Mouse (Mus musculus) limb, embryonic 13.5 days (tissue): ENCODE measurements around the gene Nceh1. TPM values are rescaled to one million over a fixed set of nuclear protein-coding genes. Genes with fewer than 3 reads are reported as not detected.

ENCODE experiments used
- ATAC-seq: fragments of 200-750 bp; cut with Nextera tagmentation; 2 replicates; pipeline ENCODE4 v1.8.0; 2017; ENCODE audit warnings: low read depth, moderate number of reproducible peaks, moderate TSS enrichment; ENCODE audit not compliant: low FRiP score
- H3K27ac ChIP-seq: fragments of 300-500 bp; sonication (generic); 2 replicates; pipeline ENCODE4 v1.5.1; 2015; ENCODE audit warnings: inconsistent platforms, mild to moderate bottlenecking, moderate library complexity
- H3K27me3 ChIP-seq: fragments of 300-500 bp; sonication (generic); 2 replicates; pipeline ENCODE4 v1.6.1; 2015; ENCODE audit warnings: mild to moderate bottlenecking, inconsistent platforms
- H3K36me3 ChIP-seq: fragments of 300-500 bp; sonication (generic); 2 replicates; pipeline ENCODE4 v1.6.1; 2015; ENCODE audit warnings: inconsistent platforms, mild to moderate bottlenecking, moderate library complexity
- H3K4me1 ChIP-seq: fragments of 300-500 bp; sonication (generic); 2 replicates; pipeline ENCODE4 v1.6.1; 2015; ENCODE audit warnings: inconsistent platforms
- H3K4me2 ChIP-seq: fragments of 300-500 bp; sonication (generic); replicated peaks from 2 replicates; pipeline ENCODE4 v1.6.1; 2015; ENCODE audit warnings: inconsistent platforms, mild to moderate bottlenecking, moderate library complexity
- H3K4me3 ChIP-seq: fragments of 300-500 bp; sonication (generic); 2 replicates; pipeline ENCODE4 v1.5.1; 2015; ENCODE audit warnings: moderate library complexity, mild to moderate bottlenecking, inconsistent platforms
- H3K9ac ChIP-seq: fragments of 300-500 bp; sonication (generic); 2 replicates; pipeline ENCODE4 v1.6.1; 2015; ENCODE audit warnings: mild to moderate bottlenecking, inconsistent platforms
- H3K9me3 ChIP-seq: fragments of 300-500 bp; sonication (generic); 2 replicates; pipeline ENCODE4 v1.6.1; 2016; ENCODE audit warnings: inconsistent platforms
- WGBS: fragments of 180-500 bp; shearing (Covaris S2); methylation state at CpG from one replicate; pipeline ENCODE4 v1.1.7; 2015; 5-methylcytosine and 5-hydroxymethylcytosine counted together
- polyA plus RNA-seq: library from polyadenylated mRNA; unstranded; fragments of >200 nt; fragmentation: Nextera tagmentation; extraction: Ambion mirVana; gene quantifications from 2 replicates; pipeline ENCODE4 v1.2.1, GENCODE M21; 2015

The Nceh1 gene
- polyA plus RNA-seq, 1 experiment from 2014 or later, result 4.9 TPM

DNA sequence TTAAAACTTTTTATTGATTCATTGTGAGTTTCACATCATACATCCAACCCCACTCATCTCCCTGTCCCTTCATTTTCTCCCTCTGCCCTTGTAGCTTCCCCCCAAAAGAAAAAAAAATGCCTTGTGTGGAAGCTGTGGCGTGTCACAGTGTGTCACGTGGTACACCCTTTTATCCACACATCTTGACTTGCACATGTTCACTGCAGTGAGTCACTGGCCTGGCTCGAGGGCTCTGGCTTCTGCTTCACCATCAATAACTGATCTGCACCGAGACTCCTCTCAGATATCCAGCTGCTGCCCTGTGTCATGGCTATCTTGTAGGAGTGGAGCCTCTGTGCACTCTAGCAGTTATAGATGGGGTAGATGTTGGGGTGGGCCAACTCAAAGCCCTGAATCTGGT lies 12.4 kb downstream of the Nceh1 start:
- H3K4me1 ChIP-seq, result no peaks in the 10 kb centered on the region
- H3K36me3 ChIP-seq, result no peaks in the 10 kb centered on the region
- ATAC-seq, result no peak
- no peak overlapping the region for H3K27ac ChIP-seq
- no peak overlapping the region for H3K9ac ChIP-seq
- no peaks in the 10 kb centered on the region for H3K27me3 ChIP-seq
- H3K4me3 ChIP-seq, result no peak overlapping the region
- WGBS, result 84% methylated on average over 4 of the region's 4 CpGs
- no peaks in the 10 kb centered on the region for H3K9me3 ChIP-seq
- no peak overlapping the region for H3K4me2 ChIP-seq

DNA sequence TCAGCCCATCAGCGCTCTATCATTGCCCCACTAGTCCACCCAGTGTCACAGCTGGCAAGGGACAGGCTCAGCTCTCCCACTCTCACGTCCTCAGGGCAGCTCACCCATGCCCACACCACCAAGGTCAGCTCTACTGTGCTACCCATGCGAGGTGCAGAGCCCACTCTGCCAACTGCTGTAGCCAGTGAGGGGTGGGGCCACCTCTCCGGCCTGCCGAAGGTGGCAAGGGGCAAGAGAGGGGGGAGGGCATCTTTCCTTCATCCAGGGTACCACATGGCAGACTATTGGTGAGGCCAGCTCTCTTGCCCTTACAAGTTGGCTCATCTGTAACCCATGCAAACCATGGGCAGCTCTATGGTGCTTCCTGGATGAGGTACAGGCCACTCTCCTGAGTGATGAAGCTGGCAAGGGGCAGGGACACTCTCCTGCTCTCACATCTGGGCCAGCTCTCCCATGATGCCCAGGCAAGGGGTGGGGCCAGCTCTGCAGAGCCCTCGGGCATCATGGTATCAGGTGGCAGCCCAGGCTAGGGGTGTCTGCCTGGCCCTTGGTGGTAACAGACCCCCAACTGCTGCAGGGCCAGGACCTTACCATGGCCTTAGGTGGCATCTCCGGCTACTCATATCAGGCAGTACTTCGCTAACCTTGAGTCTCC lies 12.9 kb downstream of the Nceh1 start:
- no peak overlapping the region for H3K9ac ChIP-seq
- H3K27me3 ChIP-seq, result no peaks in the 10 kb centered on the region
- no peaks in the 10 kb centered on the region for H3K9me3 ChIP-seq
- H3K4me2 ChIP-seq, result no peak overlapping the region
- H3K4me1 ChIP-seq, result no peaks in the 10 kb centered on the region
- H3K27ac ChIP-seq, result no peak overlapping the region
- ATAC-seq, result no peak
- 91% methylated on average over 8 of the region's 8 CpGs for WGBS
- H3K36me3 ChIP-seq, result no peaks in the 10 kb centered on the region
- no peak overlapping the region for H3K4me3 ChIP-seq

DNA sequence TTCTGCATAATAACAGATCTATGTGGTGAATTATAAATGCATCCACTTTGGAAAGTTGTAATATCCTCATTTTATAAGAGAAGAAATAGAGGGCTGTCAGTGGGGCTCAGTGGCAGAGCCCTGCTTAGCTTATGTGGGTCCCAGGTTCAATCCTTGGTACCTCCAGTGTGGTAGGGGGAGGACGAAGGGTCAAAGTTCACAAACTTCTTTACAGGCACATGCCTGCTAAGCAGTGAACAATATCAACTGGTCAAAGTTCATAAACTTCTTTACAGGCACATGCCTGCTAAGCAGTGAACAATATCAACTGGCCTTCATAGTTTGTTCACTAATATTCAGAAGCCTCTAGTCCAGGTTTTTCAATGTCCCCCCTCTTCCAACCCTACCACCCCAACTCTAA lies 13.8 kb downstream of the Nceh1 start:
- no peaks in the 10 kb centered on the region for H3K36me3 ChIP-seq
- no peak overlapping the region for H3K4me3 ChIP-seq
- no peaks in the 10 kb centered on the region for H3K9me3 ChIP-seq
- H3K4me2 ChIP-seq, result no peak overlapping the region
- ATAC-seq, result no peak
- 83% methylated on average over 1 of the region's 1 CpGs for WGBS
- no peak overlapping the region for H3K9ac ChIP-seq
- no peak overlapping the region for H3K27ac ChIP-seq
- H3K4me1 ChIP-seq, result no peaks in the 10 kb centered on the region
- no peaks in the 10 kb centered on the region for H3K27me3 ChIP-seq

DNA sequence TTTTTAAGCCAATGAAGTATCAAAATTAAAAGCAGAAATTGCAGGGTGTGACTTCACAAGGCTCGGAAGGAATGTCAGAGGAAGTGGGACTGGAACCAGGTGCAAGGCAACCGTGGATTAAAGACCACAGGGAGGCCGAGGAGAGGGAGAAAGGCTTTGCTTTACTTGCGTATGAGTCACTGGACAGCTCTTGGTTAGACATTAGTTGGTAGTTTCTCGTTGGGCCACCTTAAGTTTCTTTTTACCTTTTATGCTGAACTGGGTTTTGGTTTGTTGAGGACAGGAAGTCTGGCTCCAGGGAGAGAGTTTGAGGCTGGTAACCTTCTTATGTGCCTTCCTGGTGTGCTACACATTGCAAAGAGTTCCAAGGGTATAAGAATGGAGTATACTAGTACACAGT lies 15.1 kb downstream of the Nceh1 start:
- H3K4me2 ChIP-seq, result no peak overlapping the region

DNA sequence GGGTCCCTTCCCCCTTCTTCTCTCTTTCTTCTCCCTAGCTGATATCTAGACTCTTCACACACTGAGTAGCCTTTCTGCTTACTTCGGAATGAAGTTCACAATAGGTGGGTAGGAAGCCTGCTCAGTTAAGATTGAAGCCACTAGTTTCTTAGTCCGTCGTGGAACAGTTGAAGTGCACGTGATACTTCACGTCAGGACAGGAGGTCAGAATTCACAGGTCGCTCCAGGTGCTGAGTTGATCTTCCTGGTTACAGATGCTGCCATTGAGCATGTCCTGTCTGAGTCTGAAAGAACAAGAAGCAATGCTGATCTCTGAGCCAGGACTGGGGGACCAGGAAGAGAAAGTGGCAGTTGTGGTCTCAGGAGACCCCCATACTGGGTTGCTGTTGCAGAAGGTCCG lies 16.4 kb downstream of the Nceh1 start:
- Histone ChIP-seq H3K9me3 (no peaks in the 10 kb centered on the region), H3K4me2 (no peak overlapping the region), H3K4me1 (no peaks in the 10 kb centered on the region), H3K36me3 (no peaks in the 10 kb centered on the region), H3K27ac (no peak overlapping the region), H3K27me3 (no peaks in the 10 kb centered on the region), H3K9ac (no peak overlapping the region), H3K4me3 (no peak overlapping the region)
- ATAC-seq, result no peak
- 83% methylated on average over 7 of the region's 7 CpGs for WGBS

More for the DNA sequence above, 15.1 kb downstream of the Nceh1 start:
- Histone ChIP-seq H3K9ac (no peak overlapping the region), H3K4me1 (no peaks in the 10 kb centered on the region), H3K4me3 (no peak overlapping the region), H3K27me3 (no peaks in the 10 kb centered on the region), H3K36me3 (no peaks in the 10 kb centered on the region), H3K9me3 (no peaks in the 10 kb centered on the region), H3K27ac (no peak overlapping the region)
- WGBS, result 39% methylated on average over 5 of the region's 5 CpGs
- no peak for ATAC-seq

DNA sequence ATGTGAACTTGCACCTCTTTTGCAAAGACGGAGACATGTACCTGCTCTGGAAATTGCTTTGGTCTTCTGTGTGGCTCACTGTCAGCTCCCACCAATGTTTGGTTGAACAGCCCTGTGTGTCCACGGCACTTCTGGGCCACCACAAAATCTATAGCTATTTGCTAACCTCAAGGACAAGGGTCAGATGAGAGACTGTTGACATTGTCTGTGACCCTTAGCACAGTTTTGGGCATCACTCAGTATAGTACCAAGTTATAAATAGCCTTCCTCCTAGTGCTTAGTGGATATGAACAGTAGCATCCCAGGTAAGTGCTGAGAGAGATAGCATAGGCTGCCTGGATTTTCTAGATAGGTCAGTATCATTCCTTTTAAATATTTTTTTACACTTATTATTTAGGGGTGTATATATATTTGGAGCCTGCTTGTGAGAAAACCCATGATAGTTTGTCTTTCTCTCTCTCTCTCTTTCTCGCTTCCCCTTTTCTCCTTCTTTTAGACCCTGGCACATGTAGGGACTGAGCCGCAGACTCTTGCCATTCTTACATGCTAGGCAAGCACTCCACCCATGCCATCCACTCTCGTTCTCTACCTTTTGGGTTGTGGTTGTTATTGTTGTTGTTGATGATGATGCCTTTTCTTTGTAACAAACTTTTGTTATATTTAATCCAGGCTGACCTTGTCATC lies 19.1 kb downstream of the Nceh1 start:
- WGBS, result 87% methylated on average over 5 of the region's 5 CpGs
- peaks cover 20% of the 10 kb centered on the region for H3K4me1 ChIP-seq
- H3K27ac ChIP-seq, result no peak overlapping the region
- no peaks in the 10 kb centered on the region for H3K9me3 ChIP-seq
- H3K9ac ChIP-seq, result no peak overlapping the region
- no peaks in the 10 kb centered on the region for H3K27me3 ChIP-seq
- H3K36me3 ChIP-seq, result no peaks in the 10 kb centered on the region
- no peak for ATAC-seq
- no peak overlapping the region for H3K4me2 ChIP-seq
- H3K4me3 ChIP-seq, result no peak overlapping the region

DNA sequence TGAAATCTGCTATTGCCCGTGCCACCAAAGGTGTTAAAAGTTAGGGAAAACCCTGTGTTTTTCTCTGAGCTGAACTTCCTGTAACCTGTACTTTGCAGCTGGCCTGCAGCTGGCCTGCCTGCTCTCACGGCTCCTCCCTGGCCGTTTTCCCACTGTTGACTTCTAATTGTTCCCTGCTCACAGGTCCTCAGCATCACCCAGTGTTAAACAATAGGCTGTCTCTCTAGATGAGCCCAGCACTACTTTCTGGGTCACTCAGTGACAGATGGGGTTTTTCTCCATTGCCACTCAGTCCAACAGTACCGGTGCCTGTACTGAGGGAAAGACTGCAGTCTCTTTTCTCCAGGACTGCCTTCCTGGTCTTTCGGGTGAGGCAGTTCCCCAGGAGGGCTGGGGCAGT lies 22.3 kb downstream of the Nceh1 start:
- no peak for ATAC-seq
- Histone ChIP-seq H3K27me3 (no peaks in the 10 kb centered on the region), H3K4me2 (no peak overlapping the region), H3K4me3 (no peak overlapping the region), H3K9me3 (no peaks in the 10 kb centered on the region), H3K4me1 (peaks cover 20% of the 10 kb centered on the region), H3K36me3 (no peaks in the 10 kb centered on the region), H3K9ac (no peak overlapping the region), H3K27ac (no peak overlapping the region)
- WGBS, result 25% methylated on average over 5 of the region's 5 CpGs

DNA sequence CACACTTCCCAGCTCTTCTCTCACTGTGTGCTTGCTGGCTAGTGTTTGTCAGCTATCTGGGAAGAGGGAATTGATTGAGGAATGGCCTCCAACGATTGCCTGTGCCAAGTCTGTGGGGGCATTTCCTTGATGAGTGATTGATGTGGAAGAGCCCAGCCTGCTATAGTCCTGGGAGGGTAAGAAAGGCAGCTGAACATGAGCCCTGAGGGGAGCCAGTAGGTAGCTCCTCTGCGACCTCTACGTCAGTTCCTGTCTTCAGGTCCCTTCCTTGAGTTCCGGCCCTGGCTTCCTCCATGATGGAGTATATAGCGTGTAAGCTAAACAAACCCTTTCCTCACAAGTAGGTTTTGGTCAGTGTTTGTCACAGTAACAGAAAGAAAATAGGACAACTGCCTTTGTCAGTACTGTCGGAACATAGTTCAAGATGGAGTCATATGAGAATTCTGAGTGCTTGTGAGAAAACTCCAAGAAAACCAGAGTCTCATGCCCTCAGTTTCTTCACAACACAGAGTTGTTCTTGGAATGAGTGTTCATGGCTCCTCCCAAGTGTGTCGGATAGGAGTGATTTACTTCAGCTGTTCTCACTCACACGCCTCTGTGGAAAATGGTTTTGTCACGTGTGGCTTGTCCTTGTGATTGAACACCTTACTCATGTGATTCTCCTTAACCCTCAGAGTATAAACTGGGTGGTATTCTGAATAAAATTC lies 22.9 kb downstream of the Nceh1 start:
- H3K36me3 ChIP-seq, result no peaks in the 10 kb centered on the region
- H3K27me3 ChIP-seq, result no peaks in the 10 kb centered on the region
- 68% methylated on average over 9 of the region's 9 CpGs for WGBS
- no peak overlapping the region for H3K27ac ChIP-seq
- H3K9me3 ChIP-seq, result no peaks in the 10 kb centered on the region
- H3K9ac ChIP-seq, result no peak overlapping the region
- ATAC-seq, result 0 out of 2 replicates have a peak, but pooled peaks have one; percentile 8
- peaks cover 20% of the 10 kb centered on the region for H3K4me1 ChIP-seq
- H3K4me2 ChIP-seq, result no peak overlapping the region
- no peak overlapping the region for H3K4me3 ChIP-seq

DNA sequence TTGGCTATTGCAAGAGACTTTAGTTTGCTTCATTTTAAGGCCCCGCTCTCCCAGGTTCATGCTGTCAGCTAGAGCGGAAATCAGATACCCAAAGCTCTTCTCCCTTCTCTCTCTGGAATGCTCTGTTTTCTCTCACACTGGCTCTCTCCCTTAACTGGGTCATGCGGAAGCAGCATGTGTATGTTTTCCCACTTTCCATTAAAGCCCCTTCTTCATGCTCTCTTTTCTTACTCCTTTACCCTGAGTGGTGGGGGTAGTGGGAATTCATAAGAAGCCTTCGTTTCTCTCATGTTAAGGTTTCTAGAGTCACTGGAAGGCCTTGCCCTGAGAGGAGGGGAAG lies 23.4 kb downstream of the Nceh1 start:
- H3K9me3 ChIP-seq, result no peaks in the 10 kb centered on the region
- no peak overlapping the region for H3K4me2 ChIP-seq
- no peaks in the 10 kb centered on the region for H3K27me3 ChIP-seq
- H3K4me3 ChIP-seq, result no peak overlapping the region
- WGBS, result 61% methylated on average over 4 of the region's 4 CpGs
- no peak overlapping the region for H3K9ac ChIP-seq
- no peaks in the 10 kb centered on the region for H3K36me3 ChIP-seq
- H3K4me1 ChIP-seq, result peaks cover 20% of the 10 kb centered on the region
- ATAC-seq, result 0 out of 2 replicates have a peak, but pooled peaks have one; percentile 5
- no peak overlapping the region for H3K27ac ChIP-seq

DNA sequence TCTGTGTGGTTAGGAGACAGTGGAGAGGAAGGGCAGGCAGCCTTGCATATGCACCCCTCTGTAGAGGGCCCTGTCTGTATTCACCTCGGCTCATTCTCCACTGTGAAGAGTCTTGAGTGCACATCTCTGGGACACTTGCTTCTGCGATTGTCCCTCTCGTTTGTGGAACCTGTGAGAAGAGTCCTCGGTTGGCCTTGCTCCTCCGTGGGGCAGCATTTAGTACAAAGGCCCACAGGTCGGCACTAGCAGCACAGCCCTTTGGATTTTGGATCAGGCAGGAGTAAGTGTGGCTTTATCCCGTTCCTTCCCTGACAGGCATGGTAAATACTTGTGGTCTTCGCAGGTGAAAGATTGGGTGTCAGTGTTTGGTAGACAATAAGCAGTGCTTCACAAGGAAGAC lies 23.8 kb downstream of the Nceh1 start:
- Histone ChIP-seq H3K9ac (no peak overlapping the region), H3K4me2 (no peak overlapping the region), H3K27ac (no peak overlapping the region), H3K9me3 (no peaks in the 10 kb centered on the region), H3K4me1 (peaks cover 20% of the 10 kb centered on the region), H3K4me3 (no peak overlapping the region), H3K27me3 (no peaks in the 10 kb centered on the region), H3K36me3 (no peaks in the 10 kb centered on the region)
- no peak for ATAC-seq
- 86% methylated on average over 8 of the region's 8 CpGs for WGBS

DNA sequence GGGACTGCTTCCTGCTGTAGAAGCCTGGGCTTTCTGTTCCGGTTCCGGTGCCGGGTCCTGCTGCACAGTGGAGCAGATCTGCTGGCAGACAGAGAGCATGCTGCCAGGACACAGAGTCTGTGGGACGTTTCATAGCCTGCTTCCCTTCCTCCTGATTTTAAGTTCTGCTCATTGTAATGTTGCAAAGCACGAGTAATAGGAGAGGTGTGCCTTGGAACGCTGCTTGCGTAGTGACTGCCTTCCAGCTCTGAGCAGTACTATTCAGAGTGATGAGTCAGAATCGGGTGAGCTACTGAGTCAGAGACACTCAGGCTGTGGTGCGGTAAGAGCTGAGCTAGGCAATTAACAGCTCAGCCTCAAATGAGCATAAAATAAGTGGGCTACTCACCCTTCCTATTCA lies 26.9 kb downstream of the Nceh1 start:
- H3K9me3 ChIP-seq, result no peaks in the 10 kb centered on the region
- no peaks in the 10 kb centered on the region for H3K27me3 ChIP-seq
- no peak overlapping the region for H3K9ac ChIP-seq
- no peak for ATAC-seq
- H3K4me1 ChIP-seq, result peaks cover 15% of the 10 kb centered on the region
- H3K36me3 ChIP-seq, result no peaks in the 10 kb centered on the region
- no peak overlapping the region for H3K4me2 ChIP-seq
- 84% methylated on average over 9 of the region's 9 CpGs for whole genome bisulfite sequencing
- no peak overlapping the region for H3K27ac ChIP-seq
- no peak overlapping the region for H3K4me3 ChIP-seq

DNA sequence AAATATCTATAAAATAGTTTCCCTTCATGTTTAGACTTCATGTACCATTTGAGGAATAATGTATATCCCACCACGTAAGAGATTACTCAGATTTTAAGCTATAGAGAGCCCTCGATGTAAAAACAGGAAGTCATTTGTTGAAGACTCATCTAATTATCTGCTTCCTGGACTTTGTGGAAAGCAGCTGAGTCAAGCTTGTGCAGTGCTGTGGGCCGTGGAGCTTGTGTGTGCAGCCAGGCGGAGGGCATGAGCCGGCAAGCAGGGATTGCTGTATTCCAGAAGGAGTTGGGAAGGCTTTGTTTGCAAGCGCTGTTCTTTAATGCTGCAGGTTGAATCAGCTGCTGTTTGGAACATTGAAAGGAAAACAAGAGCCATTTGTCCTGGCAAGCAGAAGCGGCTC lies 27.5 kb downstream of the Nceh1 start:
- Histone ChIP-seq H3K4me3 (no peak overlapping the region), H3K27ac (no peak overlapping the region), H3K27me3 (no peaks in the 10 kb centered on the region), H3K9ac (no peak overlapping the region), H3K4me2 (no peak overlapping the region), H3K9me3 (no peaks in the 10 kb centered on the region), H3K36me3 (no peaks in the 10 kb centered on the region), H3K4me1 (peaks cover 9% of the 10 kb centered on the region)
- WGBS, result 65% methylated on average over 7 of the region's 7 CpGs
- ATAC-seq, result no peak
